Mouse (Mus musculus) E14TG2a.4 (cell line): ENCODE measurements around the gene Nap1l4.

Experiments used
- CTCF ChIP-seq: conservative IDR thresholded peaks from 2 replicates; pipeline ENCODE4 v1.5.1; 2014; ENCODE audit warnings: low read length
- NANOG ChIP-seq: IDR thresholded peaks from 2 replicates; pipeline ENCODE4 v1.6.1; 2014; ENCODE audit warnings: borderline replicate concordance, low read length, mixed read lengths
- POU5F1 ChIP-seq: IDR thresholded peaks from 2 replicates; pipeline ENCODE4 v1.6.1; 2014; ENCODE audit warnings: low read length, borderline replicate concordance

GRCm38 (mm10) chr7:143594865-143595264 is 46.0 kb upstream of the Nap1l4 start:
- TF ChIP-seq CTCF (no peak), NANOG (no peak), POU5F1 (no peak)
